Mouse (Mus musculus) myocyte (in vitro differentiated cells): ENCODE results near the gene Edaradd. TPM values are rescaled to one million over a fixed set of nuclear protein-coding genes. Genes with fewer than 3 reads are reported as not detected.

ENCODE experiments used
- H3K27me3 ChIP-seq: one replicate; pipeline ENCODE4 v1.6.1; 2011; ENCODE audit not compliant: control insufficient read depth, insufficient read depth, insufficient read length
- H3K36me3 ChIP-seq: one replicate; pipeline ENCODE4 v1.6.1; 2011; ENCODE audit not compliant: control insufficient read depth, insufficient read depth
- H3K4me2 ChIP-seq: one replicate; pipeline ENCODE4 v1.6.1; 2011; ENCODE audit warnings: low read depth, control low read depth
- H3K4me3 ChIP-seq: one replicate; pipeline ENCODE4 v1.5.1; 2011; ENCODE audit warnings: mild to moderate bottlenecking, control low read depth, moderate library complexity
- H3K79me2 ChIP-seq: one replicate; pipeline ENCODE4 v1.6.1; 2011; ENCODE audit not compliant: control insufficient read depth, insufficient read depth
- H3ac ChIP-seq: one replicate; pipeline ENCODE4 v1.6.1; 2011; ENCODE audit not compliant: control insufficient read depth, insufficient read length
- CEBPB ChIP-seq: IDR thresholded peaks from 2 replicates; pipeline ENCODE4 v1.6.1; 2011; ENCODE audit warnings: mild to moderate bottlenecking, moderate library complexity; ENCODE audit not compliant: poor library complexity, insufficient read depth, severe bottlenecking
- E2F4 ChIP-seq: IDR thresholded peaks from one replicate; pipeline ENCODE4 v1.6.1; 2011; ENCODE audit warnings: mild to moderate bottlenecking, control low read depth, moderate library complexity; ENCODE audit not compliant: insufficient read depth
- MAX ChIP-seq: IDR thresholded peaks from one replicate; pipeline ENCODE4 v1.6.1; 2011; ENCODE audit warnings: low read depth, mild to moderate bottlenecking, control low read depth
- MYOD1 ChIP-seq, 3 experiments: IDR thresholded peaks; one replicate each; pipeline ENCODE4 v1.6.1; 2011; ENCODE audit warnings: control low read depth in 2 of 3, low read depth in 2 of 3, mild to moderate bottlenecking in 2 of 3, moderate library complexity in 1 of 3; ENCODE audit not compliant: insufficient read length in 2 of 3, control insufficient read depth in 1 of 3
- MYOG ChIP-seq, 3 experiments: IDR thresholded peaks; one replicate each; pipeline ENCODE4 v1.6.1; 2011; ENCODE audit warnings: control low read depth in 2 of 3, low read depth in 2 of 3, mild to moderate bottlenecking in 2 of 3; ENCODE audit not compliant: insufficient read length in 2 of 3, control insufficient read depth in 1 of 3, insufficient read depth in 1 of 3
- POLR2A ChIP-seq: IDR thresholded peaks from one replicate; pipeline ENCODE4 v1.6.1; 2011; ENCODE audit warnings: low read depth, mild to moderate bottlenecking, control low read depth, moderate library complexity; ENCODE audit not compliant: insufficient read length
- POLR2AphosphoS2 ChIP-seq: IDR thresholded peaks from one replicate; pipeline ENCODE4 v1.6.1; 2011; ENCODE audit warnings: low read depth, control low read depth; ENCODE audit not compliant: insufficient read length
- REST ChIP-seq: IDR thresholded peaks from one replicate; pipeline ENCODE4 v1.6.1; 2011; ENCODE audit warnings: mild to moderate bottlenecking, control low read depth, moderate library complexity; ENCODE audit not compliant: insufficient read depth, insufficient read length
- SRF ChIP-seq: IDR thresholded peaks from one replicate; pipeline ENCODE4 v1.6.1; 2011; ENCODE audit warnings: low read depth; ENCODE audit not compliant: control insufficient read depth, insufficient read length
- TCF12 ChIP-seq: IDR thresholded peaks from one replicate; pipeline ENCODE4 v1.6.1; 2011; ENCODE audit warnings: mild to moderate bottlenecking, control low read depth; ENCODE audit not compliant: poor library complexity, insufficient read depth, severe bottlenecking
- TCF3 ChIP-seq: IDR thresholded peaks from one replicate; pipeline ENCODE4 v1.6.1; 2011; ENCODE audit warnings: low read depth, control low read depth; ENCODE audit not compliant: insufficient read length
- USF1 ChIP-seq: IDR thresholded peaks from one replicate; pipeline ENCODE4 v1.6.1; 2011; ENCODE audit warnings: low read depth, mild to moderate bottlenecking, control low read depth, moderate library complexity
- polyA plus RNA-seq: library from polyadenylated mRNA; unstranded; fragments of >200 nt; fragmentation: generic; extraction: Trizol; gene quantifications from one replicate; pipeline ENCODE4 v1.2.1, GENCODE M21; 2012; ENCODE audit warnings: missing spikeins

Edaradd gene
- polyA plus RNA-seq, 1 experiment, result not detected

GRCm38 (mm10) chr13:12511189-12511965, 8.9 kb downstream of the Edaradd start:
- no peaks in the 10 kb centered on the region for H3K79me2 ChIP-seq
- H3K36me3 ChIP-seq, result no peaks in the 10 kb centered on the region
- TF ChIP-seq E2F4 (no peak), TCF3 (no peak), USF1 (no peak), POLR2A (no peak), MAX (no peak)

GRCm38 (mm10) chr13:12510032-12510431, 10.2 kb downstream of the Edaradd start:
- TF ChIP-seq TCF3 (no peak), E2F4 (no peak), SRF (no peak), TCF12 (no peak), REST (no peak), USF1 (no peak), POLR2AphosphoS2 (no peak)
- Histone ChIP-seq H3K4me2 (no peak overlapping the region), H3K4me3 (no peak overlapping the region), H3K27me3 (no peaks in the 10 kb centered on the region), H3K79me2 (no peaks in the 10 kb centered on the region), H3ac (no peak overlapping the region), H3K36me3 (no peaks in the 10 kb centered on the region)

More at GRCm38 (mm10) chr13:12511189-12511965, 8.9 kb downstream of the Edaradd start:
- Histone ChIP-seq H3ac (no peak overlapping the region), H3K27me3 (no peaks in the 10 kb centered on the region), H3K4me3 (no peak overlapping the region), H3K4me2 (no peak overlapping the region)

GRCm38 (mm10) chr13:12507426-12507825, 12.8 kb downstream of the Edaradd start:
- no peaks in the 10 kb centered on the region for H3K27me3 ChIP-seq

GRCm38 (mm10) chr13:12505359-12505758, 14.9 kb downstream of the Edaradd start:
- no peak for TF ChIP-seq E2F4
- no peak for TF ChIP-seq MAX
- no peak for TF ChIP-seq POLR2AphosphoS2
- TF ChIP-seq MYOG (IDR thresholded peaks at IDR 0.05; ENCODE audit: control insufficient read depth in 1 of 3, insufficient read depth in 1 of 3, insufficient read length in 2 of 3, low read depth in 2 of 3), result no peak
- no peak for TF ChIP-seq REST
- TF ChIP-seq SRF, result no peak
- no peak for TF ChIP-seq TCF3
- no peak for TF ChIP-seq USF1
- TF ChIP-seq POLR2A, result no peak
- TF ChIP-seq CEBPB, result no peak
- TF ChIP-seq MYOD1 (IDR thresholded peaks at IDR 0.05; ENCODE audit: control insufficient read depth in 1 of 3, insufficient read length in 2 of 3, low read depth in 2 of 3), result no peak
- no peak for TF ChIP-seq TCF12
- Histone ChIP-seq H3ac (no peak overlapping the region), H3K4me2 (no peak overlapping the region), H3K4me3 (no peak overlapping the region), H3K36me3 (no peaks in the 10 kb centered on the region), H3K27me3 (no peaks in the 10 kb centered on the region), H3K79me2 (no peaks in the 10 kb centered on the region)

More at GRCm38 (mm10) chr13:12507426-12507825, 12.8 kb downstream of the Edaradd start:
- no peak for TF ChIP-seq MAX
- no peak for TF ChIP-seq REST
- TF ChIP-seq SRF, result no peak
- no peak for TF ChIP-seq E2F4
- no peak for TF ChIP-seq MYOG (IDR thresholded peaks at IDR 0.05; ENCODE audit: control insufficient read depth in 1 of 3, insufficient read depth in 1 of 3, insufficient read length in 2 of 3, low read depth in 2 of 3)
- TF ChIP-seq POLR2A, result no peak
- TF ChIP-seq MYOD1 (IDR thresholded peaks at IDR 0.05; ENCODE audit: control insufficient read depth in 1 of 3, insufficient read length in 2 of 3, low read depth in 2 of 3), result no peak
- Histone ChIP-seq H3K36me3 (no peaks in the 10 kb centered on the region), H3K79me2 (no peaks in the 10 kb centered on the region), H3K4me3 (no peak overlapping the region), H3K4me2 (no peak overlapping the region), H3ac (no peak overlapping the region)

- no peaks in the 10 kb centered on the region for H3K27me3 ChIP-seq
- TF ChIP-seq USF1, result no peak
Observed at GRCm38 (mm10) chr13:12503238-12503751, 16.9 kb downstream of the Edaradd start.

More at GRCm38 (mm10) chr13:12503238-12503751, 16.9 kb downstream of the Edaradd start:
- H3ac ChIP-seq, result no peak overlapping the region
- no peaks in the 10 kb centered on the region for H3K36me3 ChIP-seq
- H3K79me2 ChIP-seq, result no peaks in the 10 kb centered on the region
- no peak overlapping the region for H3K4me2 ChIP-seq
- no peak overlapping the region for H3K4me3 ChIP-seq
